Mouse (Mus musculus): ENCODE data around the gene Etl4.

- no peak for TF ChIP-seq CTCF (IDR thresholded peaks at IDR 0.05)
- TF ChIP-seq EP300 (IDR thresholded peaks at IDR 0.05) = no peak
Observed at GRCm38 (mm10) chr2:20737112-20737808, 827.7 kb downstream of the Etl4 start.

Data from lung, postnatal 0 days (tissue).